Mouse (Mus musculus) midbrain, embryonic 13.5 days (tissue): ENCODE results near the gene Spocd1. TPM values are rescaled to one million over a fixed set of nuclear protein-coding genes. Genes with fewer than 3 reads are reported as not detected.
A peak's percentile ranks its signal among the peaks of the same experiment; 100 is the strongest.

Experiments used
- ATAC-seq: fragments of 200-750 bp; cut with Nextera tagmentation; 2 replicates; pipeline ENCODE4 v1.8.0; 2017; ENCODE audit warnings: mild to moderate bottlenecking, moderate TSS enrichment, moderate library complexity
- H3K27ac ChIP-seq: fragments of 300-500 bp; sonication (generic); 2 replicates; pipeline ENCODE4 v1.5.1; 2015; ENCODE audit warnings: inconsistent platforms, mild to moderate bottlenecking, moderate library complexity
- H3K27me3 ChIP-seq: fragments of 300-500 bp; sonication (generic); 2 replicates; pipeline ENCODE4 v1.6.1; 2015; ENCODE audit warnings: mild to moderate bottlenecking, inconsistent platforms
- H3K36me3 ChIP-seq: fragments of 300-500 bp; sonication (generic); 2 replicates; pipeline ENCODE4 v1.6.1; 2015; ENCODE audit warnings: mild to moderate bottlenecking, inconsistent platforms
- H3K4me1 ChIP-seq: fragments of 300-500 bp; sonication (generic); replicated peaks from 2 replicates; pipeline ENCODE4 v1.6.1; 2015; ENCODE audit warnings: inconsistent platforms
- H3K4me2 ChIP-seq: fragments of 300-500 bp; sonication (generic); replicated peaks from 2 replicates; pipeline ENCODE4 v1.6.1; 2015; ENCODE audit warnings: moderate library complexity, mild to moderate bottlenecking, inconsistent platforms
- H3K4me3 ChIP-seq: fragments of 300-500 bp; sonication (generic); replicated peaks from 2 replicates; pipeline ENCODE4 v1.5.1; 2015; ENCODE audit warnings: mild to moderate bottlenecking, inconsistent platforms
- H3K9ac ChIP-seq: fragments of 300-500 bp; sonication (generic); replicated peaks from 2 replicates; pipeline ENCODE4 v1.6.1; 2015; ENCODE audit warnings: mild to moderate bottlenecking, inconsistent platforms
- H3K9me3 ChIP-seq: fragments of 300-500 bp; sonication (generic); 2 replicates; pipeline ENCODE4 v1.6.1; 2016; ENCODE audit warnings: mild to moderate bottlenecking, inconsistent platforms
- WGBS: fragments of 180-500 bp; shearing (Covaris S2); methylation state at CpG from one replicate; pipeline ENCODE4 v1.1.7; 2015; 5-methylcytosine and 5-hydroxymethylcytosine counted together
- polyA plus RNA-seq: library from polyadenylated mRNA; unstranded; fragments of >200 nt; fragmentation: Nextera tagmentation; extraction: Ambion mirVana; gene quantifications from 2 replicates; pipeline ENCODE4 v1.2.1, GENCODE M21; 2015

Spocd1 gene
- polyA plus RNA-seq, 1 experiment from 2014 or later: not detected

- H3K4me1 ChIP-seq: peaks cover 34% of the 10 kb centered on the region
- H3K27me3 ChIP-seq: peaks cover 13% of the 10 kb centered on the region; the same call in 1 of the 2 replicates
- H3K4me3 ChIP-seq: peak overlapping the region; percentile 40
- H3K9me3 ChIP-seq: no peaks in the 10 kb centered on the region
- peak overlapping the region; percentile 77 for H3K27ac ChIP-seq
- peak overlapping the region; percentile 82 for H3K4me2 ChIP-seq
- peak; percentile 87 for ATAC-seq
- H3K36me3 ChIP-seq: no peaks in the 10 kb centered on the region
- WGBS: under 1% methylated on average over 37 of the region's 37 CpGs
- H3K9ac ChIP-seq: peak overlapping the region; percentile 60
Observed at GRCm38 (mm10) chr4:129960180-129960944, 31.3 kb downstream of the Spocd1 start.

- WGBS: 60% methylated on average over 11 of the region's 11 CpGs
- peaks cover 63% of the 10 kb centered on the region for H3K4me1 ChIP-seq
Observed at GRCm38 (mm10) chr4:129965294-129965693, 36.2 kb downstream of the Spocd1 start.

GRCm38 (mm10) chr4:129966201-129966600 lies 37.2 kb downstream of the Spocd1 start:
- ATAC-seq: peak; percentile 28; the same call in 1 of the 2 replicates
- Histone ChIP-seq H3K4me1 (peaks cover 61% of the 10 kb centered on the region), H3K9me3 (no peaks in the 10 kb centered on the region), H3K4me2 (peak overlapping the region; percentile 26; the same call in 1 of the 2 replicates), H3K4me3 (no peak overlapping the region), H3K27ac (peak overlapping the region; percentile 91), H3K9ac (no peak overlapping the region), H3K27me3 (peaks cover 15% of the 10 kb centered on the region; the same call in 1 of the 2 replicates), H3K36me3 (no peaks in the 10 kb centered on the region)
- 2% methylated on average over 10 of the region's 10 CpGs for WGBS

More at GRCm38 (mm10) chr4:129965294-129965693, 36.2 kb downstream of the Spocd1 start:
- Histone ChIP-seq H3K4me2 (no peak overlapping the region), H3K9me3 (no peaks in the 10 kb centered on the region), H3K4me3 (no peak overlapping the region), H3K9ac (no peak overlapping the region), H3K27ac (peak overlapping the region; percentile 91; the same call in 1 of the 2 replicates), H3K27me3 (peaks cover 13% of the 10 kb centered on the region; the same call in 1 of the 2 replicates), H3K36me3 (no peaks in the 10 kb centered on the region)
- no peak for ATAC-seq

- Histone ChIP-seq H3K9ac (peak overlapping the region; percentile 39), H3K4me1 (peaks cover 62% of the 10 kb centered on the region), H3K4me3 (no peak overlapping the region), H3K4me2 (peak overlapping the region; percentile 27), H3K36me3 (no peaks in the 10 kb centered on the region), H3K27ac (peak overlapping the region; percentile 91), H3K27me3 (0 out of 2 replicates have a peak, but pooled peaks cover 13% of the 10 kb centered on the region), H3K9me3 (no peaks in the 10 kb centered on the region)
- WGBS: 9% methylated on average over 11 of the region's 13 CpGs
- ATAC-seq: peak; percentile 87
Observed at GRCm38 (mm10) chr4:129967024-129968014, 38.3 kb downstream of the Spocd1 start.

GRCm38 (mm10) chr4:129970168-129970567 lies 41.1 kb downstream of the Spocd1 start:
- H3K4me1 ChIP-seq: peaks cover 64% of the 10 kb centered on the region
- no peak overlapping the region for H3K4me2 ChIP-seq
- no peak overlapping the region for H3K4me3 ChIP-seq
- H3K27ac ChIP-seq: no peak overlapping the region
- 17% methylated on average over 8 of the region's 8 CpGs for WGBS
- H3K36me3 ChIP-seq: no peaks in the 10 kb centered on the region
- no peak for ATAC-seq
- H3K9me3 ChIP-seq: no peaks in the 10 kb centered on the region
- peaks cover 12% of the 10 kb centered on the region; the same call in 1 of the 2 replicates for H3K27me3 ChIP-seq
- H3K9ac ChIP-seq: no peak overlapping the region

GRCm38 (mm10) chr4:129970861-129971260 lies 41.8 kb downstream of the Spocd1 start:
- Histone ChIP-seq H3K9me3 (no peaks in the 10 kb centered on the region), H3K9ac (no peak overlapping the region), H3K4me2 (no peak overlapping the region), H3K27ac (no peak overlapping the region), H3K27me3 (peaks cover 12% of the 10 kb centered on the region; the same call in 1 of the 2 replicates), H3K4me1 (peaks cover 57% of the 10 kb centered on the region), H3K36me3 (no peaks in the 10 kb centered on the region), H3K4me3 (no peak overlapping the region)
- 89% methylated on average over 11 of the region's 11 CpGs for WGBS
- ATAC-seq: no peak

GRCm38 (mm10) chr4:129971989-129972388 lies 42.9 kb downstream of the Spocd1 start:
- Histone ChIP-seq H3K36me3 (no peaks in the 10 kb centered on the region), H3K27ac (no peak overlapping the region), H3K9me3 (no peaks in the 10 kb centered on the region), H3K4me2 (no peak overlapping the region), H3K9ac (no peak overlapping the region), H3K4me1 (peaks cover 46% of the 10 kb centered on the region), H3K27me3 (peaks cover 12% of the 10 kb centered on the region; the same call in 1 of the 2 replicates), H3K4me3 (no peak overlapping the region)
- WGBS: 41% methylated on average over 7 of the region's 7 CpGs
- ATAC-seq: no peak

GRCm38 (mm10) chr4:129974285-129974684 lies 45.2 kb downstream of the Spocd1 start:
- no peak overlapping the region for H3K4me3 ChIP-seq
- WGBS: 66% methylated on average over 9 of the region's 9 CpGs
- peaks cover 12% of the 10 kb centered on the region; the same call in 1 of the 2 replicates for H3K27me3 ChIP-seq
- H3K9ac ChIP-seq: no peak overlapping the region
- H3K9me3 ChIP-seq: no peaks in the 10 kb centered on the region
- H3K36me3 ChIP-seq: no peaks in the 10 kb centered on the region
- no peak for ATAC-seq
- H3K27ac ChIP-seq: no peak overlapping the region
- H3K4me1 ChIP-seq: peaks cover 43% of the 10 kb centered on the region
- no peak overlapping the region for H3K4me2 ChIP-seq

GRCm38 (mm10) chr4:129977256-129977655 lies 48.2 kb downstream of the Spocd1 start:
- Histone ChIP-seq H3K4me2 (no peak overlapping the region), H3K36me3 (no peaks in the 10 kb centered on the region), H3K9me3 (no peaks in the 10 kb centered on the region), H3K27ac (no peak overlapping the region), H3K4me3 (no peak overlapping the region), H3K4me1 (peaks cover 40% of the 10 kb centered on the region), H3K27me3 (peaks cover 23% of the 10 kb centered on the region), H3K9ac (no peak overlapping the region)
- ATAC-seq: no peak
- WGBS: 76% methylated on average over 4 of the region's 4 CpGs

GRCm38 (mm10) chr4:129978227-129978626 lies 49.2 kb downstream of the Spocd1 start:
- no peak overlapping the region for H3K9ac ChIP-seq
- WGBS: 58% methylated on average over 4 of the region's 4 CpGs
- no peak for ATAC-seq
- peaks cover 42% of the 10 kb centered on the region for H3K4me1 ChIP-seq
- no peaks in the 10 kb centered on the region for H3K9me3 ChIP-seq
- no peak overlapping the region for H3K27ac ChIP-seq
- no peak overlapping the region for H3K4me3 ChIP-seq
- H3K36me3 ChIP-seq: no peaks in the 10 kb centered on the region
- peaks cover 20% of the 10 kb centered on the region for H3K27me3 ChIP-seq
- H3K4me2 ChIP-seq: no peak overlapping the region

GRCm38 (mm10) chr4:129978930-129979329 lies 49.9 kb downstream of the Spocd1 start:
- Histone ChIP-seq H3K27ac (no peak overlapping the region), H3K9ac (no peak overlapping the region), H3K4me2 (no peak overlapping the region), H3K4me1 (peaks cover 47% of the 10 kb centered on the region), H3K36me3 (no peaks in the 10 kb centered on the region), H3K27me3 (peaks cover 19% of the 10 kb centered on the region), H3K9me3 (no peaks in the 10 kb centered on the region), H3K4me3 (no peak overlapping the region)
- WGBS: 68% methylated on average over 4 of the region's 4 CpGs
- ATAC-seq: no peak
